Mouse (Mus musculus): ENCODE measurements around the gene Atp5f1. TPM values are rescaled to one million over a fixed set of nuclear protein-coding genes. Genes with fewer than 3 reads are reported as not detected.
"Not testable (repeated sequence)": the region's sequence is repeated elsewhere in the genome, so short reads cannot be mapped to it uniquely, and the experiment has no call there.

Atp5f1 gene
- 492 and 506 TPM in 2 replicates for polyA plus RNA-seq (2016; fragmentation: Nextera tagmentation; extraction: Ambion mirVana)

DNA sequence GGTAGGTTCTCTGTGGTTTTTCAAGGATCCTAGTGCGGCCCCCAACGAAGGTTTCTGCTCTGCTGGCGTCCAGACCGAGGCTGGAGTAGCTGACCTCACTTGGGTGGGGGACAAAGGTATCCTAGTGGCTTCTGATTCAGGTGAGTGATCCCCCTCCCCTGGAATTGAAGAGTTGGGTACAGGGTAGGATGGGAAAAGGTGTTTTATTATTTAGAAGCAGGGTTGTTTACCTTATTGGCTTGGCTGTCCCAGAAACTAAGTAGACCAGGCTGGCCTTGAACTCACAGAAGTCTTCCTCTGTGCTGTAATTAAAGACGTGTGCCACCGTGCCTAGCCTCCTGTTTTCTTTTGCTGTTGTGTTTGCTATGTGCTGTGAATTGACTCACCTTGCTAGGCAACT is at the start of gene Atp5f1:
Gene Atp5f1 (minus strand): TSS at position 101 of the 400 bp plus-strand sequence.
- DNase-seq (ENCODE audit: low spot score): no peak
- no peaks in the 10 kb centered on the region for H3K27me3 ChIP-seq (ENCODE audit: low read depth, poor library complexity, severe bottlenecking)
- peaks cover 70% of the 10 kb centered on the region for H3K36me3 ChIP-seq
- H3K27ac ChIP-seq (replicated peaks): peak within 1 kb of the TSS; percentile 90
- peaks cover 26% of the 10 kb centered on the region for H3K4me1 ChIP-seq
- H3K4me3 ChIP-seq: peak within 1 kb of the TSS; percentile 66
- no peaks in the 10 kb centered on the region for H3K9me3 ChIP-seq (replicated peaks)
- 5% methylated on average over 6 of the region's 6 CpGs for WGBS

DNA sequence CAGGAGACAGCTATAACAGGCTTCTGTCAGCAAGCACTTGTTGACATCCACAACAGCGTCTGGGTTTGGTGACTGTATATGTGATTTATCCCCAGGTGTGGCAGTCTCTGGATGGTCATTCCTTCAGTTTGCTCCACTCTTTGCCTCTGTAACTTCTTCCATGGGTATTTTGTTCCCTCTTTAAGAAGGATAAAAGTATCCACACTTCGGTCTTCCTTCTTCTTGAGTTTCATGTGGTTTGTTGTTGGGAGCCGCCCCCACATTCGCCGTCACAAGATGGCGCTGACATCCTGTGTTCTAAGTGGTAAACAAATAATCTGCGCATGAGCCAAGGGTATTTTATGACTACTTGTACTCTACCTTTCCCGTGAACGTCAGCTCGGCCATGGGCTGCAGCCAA is 43.5 kb upstream of the Atp5f1 start:
- WGBS: 66% methylated on average over 10 of the region's 10 CpGs
- H3K27ac ChIP-seq (replicated peaks); H3K36me3 ChIP-seq; DNase-seq (ENCODE audit: low spot score); H3K4me3 ChIP-seq; H3K9me3 ChIP-seq (replicated peaks); H3K27me3 ChIP-seq (ENCODE audit: low read depth, poor library complexity, severe bottlenecking): not testable (repeated sequence)
- H3K4me1 ChIP-seq: peaks cover 16% of the 10 kb centered on the region

- no peak overlapping the region for H3K27ac ChIP-seq (replicated peaks)
- H3K4me3 ChIP-seq: peak overlapping the region; percentile 39
Measured at GRCm38 (mm10) chr3:106001416-106002370, 41.8 kb upstream of the Atp5f1 start.

GRCm38 (mm10) chr3:106000707-106001375 is 40.9 kb upstream of the Atp5f1 start:
- peaks cover 17% of the 10 kb centered on the region for H3K4me1 ChIP-seq

More at GRCm38 (mm10) chr3:106001416-106002370, 41.8 kb upstream of the Atp5f1 start:
- peaks cover 17% of the 10 kb centered on the region for H3K4me1 ChIP-seq
- DNase-seq (ENCODE audit: low spot score): peak; percentile 76
- H3K36me3 ChIP-seq: no peaks in the 10 kb centered on the region
- WGBS: 23% methylated on average over 17 of the region's 17 CpGs
- 0 out of 2 replicates have a peak, but pooled peaks cover 3% of the 10 kb centered on the region for H3K27me3 ChIP-seq (ENCODE audit: low read depth, poor library complexity, severe bottlenecking)
- no peaks in the 10 kb centered on the region for H3K9me3 ChIP-seq (replicated peaks)

GRCm38 (mm10) chr3:105994730-105995129 is 34.8 kb upstream of the Atp5f1 start:
- 84% methylated on average over 2 of the region's 2 CpGs for WGBS
- Histone ChIP-seq H3K27ac (replicated peaks) (no peak overlapping the region), H3K4me1 (peaks cover 7% of the 10 kb centered on the region; the same call in 1 of the 2 replicates), H3K27me3 (ENCODE audit: low read depth, poor library complexity, severe bottlenecking) (no peaks in the 10 kb centered on the region), H3K36me3 (no peaks in the 10 kb centered on the region), H3K4me3 (no peak overlapping the region), H3K9me3 (replicated peaks) (no peaks in the 10 kb centered on the region)
- no peak for DNase-seq (ENCODE audit: low spot score)

More at GRCm38 (mm10) chr3:106000707-106001375, 40.9 kb upstream of the Atp5f1 start:
- WGBS: 19% methylated on average over 11 of the region's 11 CpGs
- H3K27me3 ChIP-seq (ENCODE audit: low read depth, poor library complexity, severe bottlenecking): 0 out of 2 replicates have a peak, but pooled peaks cover 3% of the 10 kb centered on the region
- DNase-seq (ENCODE audit: low spot score): peak; percentile 14
- H3K9me3 ChIP-seq (replicated peaks): no peaks in the 10 kb centered on the region
- H3K27ac ChIP-seq (replicated peaks): no peak overlapping the region
- H3K4me3 ChIP-seq: peak overlapping the region; percentile 39
- no peaks in the 10 kb centered on the region for H3K36me3 ChIP-seq

DNA sequence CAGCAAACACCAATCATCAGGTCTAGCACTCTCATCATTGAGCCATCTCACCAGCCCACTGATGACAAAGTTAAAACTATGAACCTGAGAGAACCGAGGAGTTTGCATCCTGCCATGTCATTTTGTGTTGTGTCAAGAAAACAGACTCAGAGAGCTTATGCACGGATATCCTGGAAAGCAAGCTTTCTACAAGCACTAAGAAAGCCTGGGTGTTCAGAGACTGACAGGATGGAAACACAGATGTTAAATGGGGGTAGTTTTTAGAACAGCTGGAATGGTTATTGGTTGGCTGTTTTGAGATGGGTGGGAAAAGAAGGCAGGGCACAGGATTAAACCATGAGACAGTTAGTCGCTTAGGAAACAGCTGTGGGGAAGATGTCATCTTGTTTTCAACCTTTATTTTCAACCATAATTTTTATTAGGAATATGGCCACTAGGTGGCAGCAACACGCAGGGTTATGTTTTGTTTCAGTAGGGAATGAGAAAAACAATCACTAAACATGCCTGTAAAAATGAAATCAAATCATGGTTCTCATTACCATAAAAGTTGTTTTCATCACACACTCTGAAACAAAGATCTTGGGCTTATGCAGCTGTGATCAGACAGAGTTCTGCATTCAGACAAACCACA is 31.9 kb upstream of the Atp5f1 start:
- no peaks in the 10 kb centered on the region for H3K36me3 ChIP-seq
- H3K9me3 ChIP-seq (replicated peaks): no peaks in the 10 kb centered on the region
- no peak overlapping the region for H3K27ac ChIP-seq (replicated peaks)
- H3K4me3 ChIP-seq: no peak overlapping the region
- H3K4me1 ChIP-seq: no peaks in the 10 kb centered on the region
- H3K27me3 ChIP-seq (ENCODE audit: low read depth, poor library complexity, severe bottlenecking): no peaks in the 10 kb centered on the region
- DNase-seq (ENCODE audit: low spot score): peak; percentile 35
- 38% methylated on average over 4 of the region's 4 CpGs for WGBS

DNA sequence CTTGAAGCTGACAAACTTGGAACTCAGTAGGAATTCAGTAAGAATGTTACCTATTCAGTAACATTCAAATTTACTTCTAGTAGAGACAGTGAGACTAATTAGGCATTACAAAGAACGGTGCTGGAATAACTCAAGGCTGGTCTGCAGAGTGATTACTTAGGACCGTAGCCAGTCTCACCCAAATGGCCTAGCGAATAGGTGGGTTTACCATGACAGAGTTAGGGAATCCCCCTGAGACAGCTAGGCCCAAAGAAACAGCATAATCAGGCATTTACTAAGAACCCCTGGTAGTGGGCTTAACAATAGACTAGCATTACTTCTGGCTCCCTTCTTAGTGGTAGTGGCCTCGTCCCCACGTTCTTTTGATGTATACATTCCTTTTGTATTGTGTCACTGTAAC is 29.7 kb upstream of the Atp5f1 start:
- 55% methylated on average over 5 of the region's 5 CpGs for WGBS
- H3K9me3 ChIP-seq (replicated peaks); H3K27ac ChIP-seq (replicated peaks); H3K4me3 ChIP-seq; H3K4me1 ChIP-seq; H3K27me3 ChIP-seq (ENCODE audit: low read depth, poor library complexity, severe bottlenecking); DNase-seq (ENCODE audit: low spot score); H3K36me3 ChIP-seq: not testable (repeated sequence)

GRCm38 (mm10) chr3:105974174-105974573 is 14.3 kb upstream of the Atp5f1 start:
- no peak overlapping the region for H3K4me3 ChIP-seq
- H3K4me1 ChIP-seq: no peaks in the 10 kb centered on the region
- no peaks in the 10 kb centered on the region for H3K27me3 ChIP-seq (ENCODE audit: low read depth, poor library complexity, severe bottlenecking)
- DNase-seq (ENCODE audit: low spot score): no peak
- 86% methylated on average over 2 of the region's 2 CpGs for WGBS
- H3K36me3 ChIP-seq: peaks cover 19% of the 10 kb centered on the region
- H3K27ac ChIP-seq (replicated peaks): no peak overlapping the region
- H3K9me3 ChIP-seq (replicated peaks): no peaks in the 10 kb centered on the region

DNA sequence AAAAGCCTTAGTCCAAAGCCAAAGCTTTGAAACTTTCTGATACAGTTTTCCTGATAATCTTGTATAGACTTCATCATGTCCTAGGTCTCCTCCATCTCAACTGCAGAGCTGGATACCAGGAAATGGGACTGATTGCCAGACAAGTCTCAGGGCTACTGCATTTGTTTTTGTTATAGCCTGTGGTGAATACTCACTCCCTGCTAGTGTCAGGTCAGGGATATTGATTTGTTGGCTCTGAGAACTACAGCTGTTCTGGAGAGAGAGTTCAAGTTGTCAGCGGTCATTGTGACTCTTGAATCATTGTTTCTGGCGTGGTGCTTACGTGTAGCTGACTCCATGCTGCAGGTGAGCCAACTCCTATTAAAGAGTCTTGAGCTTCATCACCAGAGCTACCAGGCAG is 13.5 kb upstream of the Atp5f1 start, which contains the start of gene Ovgp1:
Gene Ovgp1 (plus strand): TSS at position 301 of the 400 bp plus-strand sequence.
- no peaks in the 10 kb centered on the region for H3K4me1 ChIP-seq

DNA sequence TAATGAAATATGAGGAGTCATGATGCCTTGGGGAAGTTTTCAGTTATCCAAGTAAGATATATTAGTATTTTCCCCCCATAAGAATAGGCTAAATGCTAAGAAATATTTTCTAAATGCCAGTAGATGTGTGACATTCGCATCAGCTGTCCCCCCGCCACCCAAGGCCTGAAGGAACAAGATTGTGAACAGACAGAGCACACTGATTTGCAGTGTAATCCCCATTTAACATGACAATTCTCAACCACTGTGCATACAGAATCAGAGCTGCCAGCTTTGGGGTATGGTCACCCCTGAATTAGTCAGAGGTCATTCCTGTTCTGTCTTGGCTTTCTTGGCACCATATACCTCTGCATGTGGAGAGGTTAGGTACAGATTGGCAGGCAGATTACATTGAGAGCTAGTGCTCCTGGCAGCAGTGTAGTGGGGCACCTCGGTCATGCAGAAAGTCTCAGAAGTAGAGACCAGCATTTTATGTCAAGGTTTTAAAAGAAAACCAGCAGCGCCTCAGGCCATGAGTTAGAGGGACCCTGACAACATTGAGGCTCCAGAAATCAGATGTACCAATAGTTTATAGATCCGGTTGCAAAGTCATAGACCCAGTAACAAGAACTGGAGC is 12.0 kb upstream of the Atp5f1 start:
- DNase-seq (ENCODE audit: low spot score): no peak
- Histone ChIP-seq H3K4me1 (no peaks in the 10 kb centered on the region), H3K27me3 (ENCODE audit: low read depth, poor library complexity, severe bottlenecking) (no peaks in the 10 kb centered on the region), H3K4me3 (no peak overlapping the region), H3K27ac (replicated peaks) (no peak overlapping the region), H3K9me3 (replicated peaks) (no peaks in the 10 kb centered on the region), H3K36me3 (peaks cover 42% of the 10 kb centered on the region)
- 84% methylated on average over 5 of the region's 5 CpGs for WGBS

More for the DNA sequence above, 13.5 kb upstream of the Atp5f1 start, which contains the start of gene Ovgp1:
- no peak within 1 kb of the TSS for H3K4me3 ChIP-seq
- DNase-seq (ENCODE audit: low spot score): no peak
- peaks cover 27% of the 10 kb centered on the region for H3K36me3 ChIP-seq
- no peaks in the 10 kb centered on the region for H3K27me3 ChIP-seq (ENCODE audit: low read depth, poor library complexity, severe bottlenecking)
- H3K9me3 ChIP-seq (replicated peaks): no peaks in the 10 kb centered on the region
- 84% methylated on average over 3 of the region's 3 CpGs for WGBS
- H3K27ac ChIP-seq (replicated peaks): no peak within 1 kb of the TSS

GRCm38 (mm10) chr3:105960700-105961099 is 801 bp upstream of the Atp5f1 start:
- Histone ChIP-seq H3K27me3 (ENCODE audit: low read depth, poor library complexity, severe bottlenecking) (no peaks in the 10 kb centered on the region), H3K9me3 (replicated peaks) (no peaks in the 10 kb centered on the region), H3K36me3 (peaks cover 70% of the 10 kb centered on the region), H3K4me3 (peak overlapping the region; percentile 66), H3K4me1 (peaks cover 26% of the 10 kb centered on the region), H3K27ac (replicated peaks) (no peak overlapping the region)
- DNase-seq (ENCODE audit: low spot score): no peak
- whole genome bisulfite sequencing: 95% methylated on average over 2 of the region's 2 CpGs

DNA sequence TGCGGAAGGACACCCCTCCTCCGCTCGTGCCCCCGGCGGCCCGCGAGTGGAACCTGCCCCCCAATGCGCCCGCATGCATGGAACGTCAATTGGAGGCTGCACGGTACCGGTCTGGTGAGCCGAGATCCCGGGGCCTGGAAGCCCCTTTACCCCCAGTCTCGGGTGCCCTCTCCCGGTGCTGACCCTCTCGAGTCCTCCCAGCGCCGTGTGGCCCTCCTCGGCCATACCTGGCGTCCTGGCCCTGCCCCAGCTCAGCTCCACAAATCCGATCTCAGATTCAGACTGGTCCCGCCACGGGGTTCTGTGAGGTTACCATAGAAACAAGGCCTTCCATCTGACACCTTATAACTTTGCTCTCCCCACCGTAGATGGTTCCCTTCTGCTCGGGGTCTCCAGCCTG is 314 bp downstream of the Atp5f1 start:
- no peak for DNase-seq (ENCODE audit: low spot score)
- peak overlapping the region; percentile 66 for H3K4me3 ChIP-seq
- H3K9me3 ChIP-seq (replicated peaks): no peaks in the 10 kb centered on the region
- H3K36me3 ChIP-seq: peaks cover 70% of the 10 kb centered on the region
- H3K4me1 ChIP-seq: peaks cover 26% of the 10 kb centered on the region
- H3K27me3 ChIP-seq (ENCODE audit: low read depth, poor library complexity, severe bottlenecking): no peaks in the 10 kb centered on the region
- WGBS: under 1% methylated on average over 26 of the region's 26 CpGs
- peak overlapping the region; percentile 90 for H3K27ac ChIP-seq (replicated peaks)

Data from midbrain, embryonic 10.5 days (tissue).